Mouse (Mus musculus): ENCODE results near the gene Znhit1. TPM values are rescaled to one million over a fixed set of nuclear protein-coding genes. Genes with fewer than 3 reads are reported as not detected.
A peak's percentile ranks its signal among the peaks of the same experiment; 100 is the strongest.
"Not testable (repeated sequence)": the region's sequence is repeated elsewhere in the genome, so short reads cannot be mapped to it uniquely, and the experiment has no call there.

Znhit1 gene
- polyA plus RNA-seq, 1 experiment from 2014 or later, result 113 TPM

DNA sequence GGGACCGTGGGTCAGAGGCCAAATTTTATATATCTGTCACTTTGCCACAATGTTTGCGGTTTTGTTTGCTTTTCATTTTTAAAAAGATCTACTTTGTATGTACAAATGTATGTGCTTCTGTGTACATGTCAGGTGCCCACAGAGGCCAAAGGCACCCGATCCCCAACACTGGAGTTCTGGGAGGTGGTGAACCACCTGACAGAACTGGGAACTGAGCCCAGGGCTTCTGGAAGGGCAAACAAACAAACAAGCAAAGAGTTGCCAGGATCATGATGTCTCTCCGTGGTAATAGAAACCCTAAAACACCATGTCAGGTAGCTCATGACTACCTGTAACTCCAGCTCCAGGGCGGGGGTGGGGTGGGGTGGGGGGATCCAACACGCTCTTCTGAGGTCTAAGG is 27.8 kb downstream of the Znhit1 start:
- no peak overlapping the region for H3K4me3 ChIP-seq
- H3K27me3 ChIP-seq (ENCODE audit: insufficient read depth, poor library complexity, severe bottlenecking), result no peaks in the 10 kb centered on the region
- no peaks in the 10 kb centered on the region for H3K9me3 ChIP-seq
- WGBS, result 93% methylated on average over 6 of the region's 6 CpGs
- DNase-seq (ENCODE audit: low spot score), result no peak
- H3K27ac ChIP-seq, result no peak overlapping the region
- peaks cover 66% of the 10 kb centered on the region for H3K36me3 ChIP-seq
- H3K4me1 ChIP-seq (replicated peaks), result peaks cover 24% of the 10 kb centered on the region

DNA sequence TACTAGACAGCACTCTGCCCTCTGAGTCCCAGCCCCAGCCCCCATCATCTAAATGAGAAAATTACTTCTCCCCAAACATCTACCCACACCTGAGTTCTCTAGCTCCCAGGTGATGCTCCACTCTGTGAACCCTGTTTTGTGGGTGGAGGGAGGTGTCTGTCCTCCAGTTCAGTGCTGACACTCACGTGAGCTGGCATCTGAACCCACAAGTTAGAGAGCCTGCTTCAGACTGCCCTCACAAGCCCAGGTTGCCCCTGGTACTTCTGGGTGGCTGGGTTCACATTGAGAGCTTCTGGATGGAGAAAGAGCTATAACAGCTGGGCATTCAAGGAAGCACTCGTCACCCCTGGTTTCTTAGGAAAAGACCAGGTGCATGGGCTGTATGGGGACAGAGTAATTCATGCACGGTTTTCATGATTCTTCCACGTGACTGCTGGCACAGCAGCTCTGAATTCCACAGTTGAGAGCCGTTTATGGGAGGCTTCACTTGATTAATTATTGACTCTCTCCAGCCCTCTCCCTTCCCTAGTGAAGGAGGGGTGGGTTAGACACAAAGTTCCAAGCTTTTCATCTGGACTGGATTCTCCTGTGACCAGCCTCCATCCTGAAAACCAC is 28.7 kb downstream of the Znhit1 start:
- H3K4me1 ChIP-seq (replicated peaks), result peaks cover 30% of the 10 kb centered on the region
- no peak overlapping the region for H3K4me3 ChIP-seq
- no peak overlapping the region for H3K27ac ChIP-seq
- no peaks in the 10 kb centered on the region for H3K27me3 ChIP-seq (ENCODE audit: insufficient read depth, poor library complexity, severe bottlenecking)
- 83% methylated on average over 5 of the region's 5 CpGs for WGBS
- no peak for DNase-seq (ENCODE audit: low spot score)
- no peaks in the 10 kb centered on the region for H3K9me3 ChIP-seq
- peaks cover 58% of the 10 kb centered on the region for H3K36me3 ChIP-seq

DNA sequence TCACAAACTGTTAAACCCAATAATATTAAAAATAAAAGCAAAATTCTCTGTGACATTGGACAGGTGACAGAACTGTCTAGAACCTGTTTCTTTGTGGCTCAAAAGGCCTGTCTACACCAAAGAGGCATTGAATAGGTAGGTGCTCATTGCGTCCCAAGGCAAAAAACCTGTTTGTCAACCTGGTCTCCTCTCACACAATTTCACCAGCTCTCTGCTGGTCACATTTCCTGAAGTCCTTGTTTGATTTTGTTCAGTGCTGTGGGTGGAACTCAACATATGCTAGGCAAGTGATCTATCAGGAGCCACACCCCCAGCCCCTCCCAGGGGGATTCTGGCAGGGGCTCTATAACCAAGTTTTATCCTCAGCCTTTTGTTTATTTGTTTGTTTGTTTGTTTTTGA is 30.6 kb downstream of the Znhit1 start:
- no peak overlapping the region for H3K4me3 ChIP-seq
- no peak overlapping the region for H3K27ac ChIP-seq
- WGBS, result 92% methylated on average over 1 of the region's 1 CpGs
- no peaks in the 10 kb centered on the region for H3K27me3 ChIP-seq (ENCODE audit: insufficient read depth, poor library complexity, severe bottlenecking)
- H3K36me3 ChIP-seq, result peaks cover 45% of the 10 kb centered on the region
- DNase-seq (ENCODE audit: low spot score), result no peak
- peaks cover 32% of the 10 kb centered on the region for H3K4me1 ChIP-seq (replicated peaks)
- H3K9me3 ChIP-seq, result no peaks in the 10 kb centered on the region

DNA sequence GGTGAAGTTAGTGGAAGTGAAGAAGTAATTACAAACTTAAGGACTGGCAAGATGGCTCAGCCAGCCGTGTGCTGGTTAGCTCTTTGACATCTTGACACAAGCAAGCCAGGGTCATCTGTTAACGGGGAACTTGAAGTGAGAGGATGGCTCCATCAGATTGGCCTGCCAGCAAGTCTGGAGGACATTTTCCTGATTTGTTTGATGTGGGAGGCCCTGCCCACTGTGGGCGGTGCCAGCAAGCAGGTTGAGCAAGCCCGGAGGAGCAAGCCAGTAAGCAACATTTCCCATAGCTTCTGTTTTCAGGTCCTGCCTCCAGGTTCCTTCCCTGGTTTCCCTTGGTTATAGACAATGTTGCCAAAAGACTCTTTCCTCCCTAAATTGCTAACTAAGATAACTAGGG is 32.2 kb downstream of the Znhit1 start:
- H3K36me3 ChIP-seq, result peaks cover 43% of the 10 kb centered on the region
- peaks cover 20% of the 10 kb centered on the region for H3K4me1 ChIP-seq (replicated peaks)
- H3K27ac ChIP-seq, result no peak overlapping the region
- 85% methylated on average over 4 of the region's 4 CpGs for WGBS
- no peaks in the 10 kb centered on the region for H3K27me3 ChIP-seq (ENCODE audit: insufficient read depth, poor library complexity, severe bottlenecking)
- H3K9me3 ChIP-seq, result no peaks in the 10 kb centered on the region
- no peak overlapping the region for H3K4me3 ChIP-seq
- no peak for DNase-seq (ENCODE audit: low spot score)

DNA sequence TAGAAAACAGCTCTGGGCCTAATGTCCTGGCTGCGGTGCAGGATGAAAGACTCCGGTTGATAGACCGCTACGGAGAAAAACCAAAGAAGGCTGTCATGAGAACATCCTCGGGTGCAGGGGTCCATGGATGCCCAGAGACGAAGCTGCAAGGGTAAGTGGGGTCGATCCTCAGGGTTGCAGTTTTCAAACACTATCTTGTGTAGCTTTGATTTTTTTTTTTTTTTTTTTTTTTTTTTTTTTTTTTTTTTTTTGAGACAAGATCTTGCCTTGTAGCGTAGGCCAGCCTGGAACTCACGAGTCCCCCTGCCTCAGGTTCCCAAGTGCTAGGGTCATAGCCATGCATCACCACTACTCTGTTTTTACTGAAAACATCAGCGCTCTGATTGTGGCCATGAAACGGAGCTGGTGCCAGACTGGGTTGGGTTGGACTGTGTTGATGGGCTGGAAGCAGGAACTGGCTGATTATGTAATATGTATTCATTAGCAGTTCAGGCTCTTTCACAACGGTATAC is 34.3 kb downstream of the Znhit1 start:
- 5% methylated on average over 12 of the region's 12 CpGs for WGBS
- H3K27ac ChIP-seq, result peak overlapping the region; percentile 89
- no peak for DNase-seq (ENCODE audit: low spot score)

DNA sequence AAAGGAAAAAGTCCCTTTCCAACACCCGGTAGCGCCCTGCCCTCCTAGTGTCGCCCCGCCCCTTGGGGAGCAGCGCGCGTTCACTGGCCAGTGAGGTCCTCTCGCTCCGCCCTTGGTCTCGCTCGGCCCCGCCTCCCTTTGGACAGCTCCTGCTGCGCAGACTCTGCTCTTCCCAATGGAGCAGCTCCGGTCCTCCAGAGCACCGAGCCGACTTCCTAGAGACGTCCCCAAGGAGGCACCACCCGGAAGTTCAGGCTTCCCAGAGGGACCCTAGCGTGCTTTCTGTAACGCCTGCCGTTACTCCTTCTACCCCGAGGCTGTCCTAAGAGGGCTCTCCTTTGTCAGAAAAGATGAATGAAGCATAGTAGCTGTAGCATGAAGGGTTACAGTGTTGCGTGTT is 34.8 kb downstream of the Znhit1 start, which contains the start of gene Fis1:
Fis1 (plus strand) TSS at position 261 of the 400 bp plus-strand sequence.
- peak; percentile 98 for DNase-seq (ENCODE audit: low spot score)
- H3K4me1 ChIP-seq (replicated peaks), result peaks cover 20% of the 10 kb centered on the region
- peak within 1 kb of the TSS; percentile 89 for H3K27ac ChIP-seq
- WGBS, result under 1% methylated on average over 23 of the region's 23 CpGs
- H3K36me3 ChIP-seq, result peaks cover 26% of the 10 kb centered on the region
- no peaks in the 10 kb centered on the region for H3K9me3 ChIP-seq
- no peaks in the 10 kb centered on the region for H3K27me3 ChIP-seq (ENCODE audit: insufficient read depth, poor library complexity, severe bottlenecking)
- peak within 1 kb of the TSS; percentile 81 for H3K4me3 ChIP-seq

More for the DNA sequence above, 34.3 kb downstream of the Znhit1 start:
- Histone ChIP-seq H3K4me1 (replicated peaks) (peaks cover 20% of the 10 kb centered on the region), H3K4me3 (peak overlapping the region; percentile 81), H3K27me3 (ENCODE audit: insufficient read depth, poor library complexity, severe bottlenecking) (no peaks in the 10 kb centered on the region), H3K36me3 (peaks cover 28% of the 10 kb centered on the region), H3K9me3 (no peaks in the 10 kb centered on the region)

DNA sequence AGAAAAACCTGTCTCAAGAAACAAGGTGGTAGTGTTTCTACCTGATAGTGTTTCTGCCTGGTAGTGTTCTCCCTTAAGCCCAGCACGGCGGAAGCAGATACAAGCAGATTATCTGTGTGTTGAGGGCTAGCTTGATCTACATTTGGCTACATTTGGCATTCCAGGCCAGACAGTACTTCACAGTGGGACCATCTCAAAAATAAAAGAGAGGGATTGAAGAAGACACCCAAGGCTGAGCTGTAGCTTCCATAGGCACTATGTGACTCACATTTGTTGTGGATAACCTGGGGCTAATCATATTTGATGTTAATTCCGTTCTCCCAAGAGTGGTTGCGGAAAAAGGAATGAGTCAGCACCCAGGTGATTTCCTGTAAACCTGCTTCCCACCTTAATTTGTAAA is 35.7 kb downstream of the Znhit1 start:
- Histone ChIP-seq H3K27ac (no peak overlapping the region), H3K27me3 (ENCODE audit: insufficient read depth, poor library complexity, severe bottlenecking) (no peaks in the 10 kb centered on the region), H3K9me3 (no peaks in the 10 kb centered on the region), H3K4me3 (no peak overlapping the region), H3K36me3 (peaks cover 20% of the 10 kb centered on the region), H3K4me1 (replicated peaks) (peaks cover 20% of the 10 kb centered on the region)
- 84% methylated on average over 4 of the region's 4 CpGs for WGBS
- DNase-seq (ENCODE audit: low spot score), result no peak

DNA sequence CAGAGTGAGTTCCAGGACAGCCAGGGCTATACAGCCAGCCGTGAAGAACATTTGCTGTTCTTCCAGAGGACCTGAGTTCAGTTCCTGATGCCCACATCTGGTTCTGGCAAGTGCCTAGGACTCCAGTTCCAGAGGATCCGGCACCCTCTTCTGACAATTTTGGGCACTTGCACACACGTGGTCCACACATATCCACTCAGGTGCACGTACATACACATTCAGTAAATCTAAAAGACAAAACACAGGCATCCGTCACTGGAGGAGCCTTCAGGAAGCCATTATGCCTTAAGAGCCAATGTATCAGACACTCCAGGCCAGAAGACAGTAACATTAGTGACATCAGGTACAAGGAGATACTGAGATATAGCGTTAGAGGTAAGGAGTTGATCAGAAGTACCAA is 37.3 kb downstream of the Znhit1 start:
- Histone ChIP-seq H3K9me3 (no peaks in the 10 kb centered on the region), H3K36me3 (peaks cover 6% of the 10 kb centered on the region; the same call in 1 of the 2 replicates), H3K4me3 (no peak overlapping the region), H3K4me1 (replicated peaks) (peaks cover 20% of the 10 kb centered on the region), H3K27me3 (ENCODE audit: insufficient read depth, poor library complexity, severe bottlenecking) (no peaks in the 10 kb centered on the region), H3K27ac (no peak overlapping the region)
- WGBS, result 91% methylated on average over 6 of the region's 6 CpGs
- no peak for DNase-seq (ENCODE audit: low spot score)

DNA sequence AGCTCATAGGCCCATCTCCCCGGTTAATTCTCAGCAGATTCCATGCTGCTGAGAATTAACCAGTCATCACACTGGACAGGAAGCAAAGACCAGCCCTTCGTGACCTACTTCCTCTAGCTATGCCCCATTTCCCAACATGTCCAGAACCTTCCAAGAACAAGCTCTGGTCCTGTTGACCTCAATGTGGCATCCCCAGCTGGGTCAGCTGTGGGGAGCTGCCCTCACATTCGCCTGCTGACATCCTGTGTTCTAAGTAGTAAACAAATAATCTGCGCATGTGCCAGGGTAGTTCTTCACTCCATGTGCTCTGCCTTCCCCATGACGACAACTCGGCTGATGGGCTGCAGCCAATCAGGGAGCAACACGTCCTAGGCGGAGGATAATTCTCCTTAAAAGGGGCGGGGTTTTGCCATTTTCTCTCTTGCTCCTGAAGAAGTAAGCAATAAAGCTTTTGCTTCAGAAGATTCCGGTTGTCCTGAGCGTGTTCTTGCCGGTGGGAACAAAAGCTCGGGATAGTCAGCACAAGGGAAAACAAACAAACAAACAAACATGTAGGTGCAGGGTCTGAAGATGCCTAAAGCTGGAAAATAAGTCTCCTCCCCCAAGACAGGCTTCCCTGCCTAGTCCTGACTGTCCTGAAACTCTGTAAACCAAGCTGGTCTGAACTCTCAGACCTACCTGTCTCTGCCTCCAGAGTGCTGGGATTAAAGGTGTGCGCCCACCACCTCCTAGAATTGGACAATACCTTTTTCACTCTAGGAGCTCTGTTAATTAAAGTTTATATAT is 38.1 kb downstream of the Znhit1 start:
- H3K36me3 ChIP-seq; H3K4me3 ChIP-seq; H3K27ac ChIP-seq; H3K27me3 ChIP-seq (ENCODE audit: insufficient read depth, poor library complexity, severe bottlenecking); DNase-seq (ENCODE audit: low spot score); H3K9me3 ChIP-seq: not testable (repeated sequence)
- WGBS, result 86% methylated on average over 14 of the region's 14 CpGs
- H3K4me1 ChIP-seq (replicated peaks), result peaks cover 18% of the 10 kb centered on the region

DNA sequence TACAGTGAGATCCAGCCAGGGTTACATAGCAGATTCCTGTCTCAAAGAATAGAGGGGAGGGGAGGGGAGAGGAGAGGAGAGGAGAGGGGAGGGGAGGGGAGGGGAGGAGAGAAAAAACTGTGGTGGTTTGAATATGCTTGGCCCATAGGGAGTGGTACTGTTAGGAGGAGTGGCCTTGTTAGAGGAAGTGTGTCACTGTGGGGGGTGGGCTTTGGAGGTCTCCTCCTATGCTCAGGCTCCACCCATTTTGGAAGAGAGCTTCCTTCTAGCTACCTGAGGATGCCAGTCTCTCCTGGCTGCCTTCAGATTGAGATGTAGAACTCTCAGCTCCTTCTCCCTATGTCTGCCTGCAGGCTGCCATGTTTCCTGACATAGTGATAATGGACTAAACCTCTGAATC is 39.9 kb downstream of the Znhit1 start:
- Histone ChIP-seq H3K4me1 (replicated peaks) (peaks cover 4% of the 10 kb centered on the region; the same call in 1 of the 2 replicates), H3K27me3 (ENCODE audit: insufficient read depth, poor library complexity, severe bottlenecking) (no peaks in the 10 kb centered on the region), H3K27ac (no peak overlapping the region), H3K9me3 (no peaks in the 10 kb centered on the region), H3K36me3 (no peaks in the 10 kb centered on the region), H3K4me3 (no peak overlapping the region)
- no peak for DNase-seq (ENCODE audit: low spot score)

DNA sequence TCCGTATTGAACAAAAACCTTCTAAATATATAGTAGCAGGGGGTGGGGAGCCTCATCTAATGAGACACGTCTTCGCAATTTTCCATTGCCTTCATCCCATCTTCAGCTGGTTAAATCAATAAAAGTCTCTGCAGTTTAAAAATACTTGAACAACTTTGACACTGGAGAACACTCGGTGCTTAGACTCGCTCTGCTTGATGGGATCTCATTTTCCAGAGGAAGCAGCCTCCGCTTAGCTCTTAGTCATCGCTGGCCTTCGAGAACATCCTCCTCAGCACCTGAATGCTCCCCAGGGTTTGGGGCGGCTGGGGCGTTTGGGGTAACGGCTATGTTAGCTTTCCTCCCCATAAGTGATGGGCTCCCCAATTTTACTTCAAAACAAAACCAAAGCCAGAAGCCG is 42.7 kb downstream of the Znhit1 start:
- Histone ChIP-seq H3K4me1 (replicated peaks) (peaks cover 6% of the 10 kb centered on the region; the same call in 1 of the 2 replicates), H3K27ac (no peak overlapping the region), H3K27me3 (ENCODE audit: insufficient read depth, poor library complexity, severe bottlenecking) (no peaks in the 10 kb centered on the region), H3K36me3 (no peaks in the 10 kb centered on the region), H3K4me3 (no peak overlapping the region), H3K9me3 (no peaks in the 10 kb centered on the region)
- WGBS, result 80% methylated on average over 12 of the region's 12 CpGs
- no peak for DNase-seq (ENCODE audit: low spot score)

DNA sequence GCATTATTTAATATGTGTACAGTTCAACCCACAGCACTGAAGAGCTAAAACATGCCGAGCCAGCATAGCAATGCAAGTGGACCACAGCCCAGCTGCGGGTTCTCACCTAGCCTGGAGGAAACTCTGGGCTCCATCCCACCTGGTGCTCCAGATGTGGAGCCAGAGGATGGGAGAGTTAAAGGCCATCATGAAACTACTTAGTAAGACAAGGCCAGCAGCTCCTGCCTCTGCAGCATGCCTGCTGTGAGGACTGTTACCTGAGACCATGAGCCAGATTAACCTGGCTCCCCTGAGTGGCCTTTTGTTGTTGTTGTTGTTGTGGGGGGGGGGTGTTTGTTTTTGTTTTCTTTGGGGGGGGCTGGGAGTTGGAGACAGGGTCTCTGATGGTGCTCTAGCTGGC is 44.4 kb downstream of the Znhit1 start:
- H3K4me3 ChIP-seq, result no peak overlapping the region
- no peak overlapping the region for H3K27ac ChIP-seq
- 82% methylated on average over 2 of the region's 2 CpGs for WGBS
- no peaks in the 10 kb centered on the region for H3K36me3 ChIP-seq
- peaks cover 6% of the 10 kb centered on the region; the same call in 1 of the 2 replicates for H3K4me1 ChIP-seq (replicated peaks)
- H3K9me3 ChIP-seq, result 0 out of 2 replicates have a peak, but pooled peaks cover 2% of the 10 kb centered on the region
- H3K27me3 ChIP-seq (ENCODE audit: insufficient read depth, poor library complexity, severe bottlenecking), result no peaks in the 10 kb centered on the region
- no peak for DNase-seq (ENCODE audit: low spot score)

DNA sequence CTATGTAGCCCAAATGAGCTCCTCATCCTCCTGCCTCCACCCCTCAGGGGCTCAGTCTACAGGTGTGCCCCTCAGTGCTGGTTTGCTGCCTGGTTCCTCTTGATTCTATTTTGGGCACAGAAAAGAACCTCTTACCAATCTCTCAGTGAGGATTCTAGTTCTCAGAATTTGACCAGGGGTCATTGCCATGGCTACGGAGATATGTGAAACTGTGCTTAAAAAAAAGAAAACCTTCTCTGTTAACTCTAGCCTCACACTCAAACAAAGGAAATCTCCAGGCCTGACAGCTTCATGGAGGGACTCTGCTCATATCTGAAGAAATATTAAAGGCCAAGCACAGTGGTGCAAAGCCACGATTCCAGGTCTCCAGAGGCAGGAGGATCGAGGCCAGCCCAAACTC is 45.0 kb downstream of the Znhit1 start:
- WGBS, result 85% methylated on average over 3 of the region's 3 CpGs
- DNase-seq (ENCODE audit: low spot score), result no peak
- 0 out of 2 replicates have a peak, but pooled peaks cover 2% of the 10 kb centered on the region for H3K9me3 ChIP-seq

More for the DNA sequence above, 45.0 kb downstream of the Znhit1 start:
- Histone ChIP-seq H3K36me3 (no peaks in the 10 kb centered on the region), H3K27me3 (ENCODE audit: insufficient read depth, poor library complexity, severe bottlenecking) (no peaks in the 10 kb centered on the region), H3K4me1 (replicated peaks) (peaks cover 6% of the 10 kb centered on the region; the same call in 1 of the 2 replicates), H3K27ac (no peak overlapping the region), H3K4me3 (no peak overlapping the region)
